Mouse (Mus musculus) thymus, adult 2 months (tissue): ENCODE measurements around the gene Vegfb.

Source experiments
- CTCF ChIP-seq: fragments of 200-500 bp; IDR thresholded peaks from 2 replicates; pipeline ENCODE4 v1.5.1; 2012; ENCODE audit warnings: mild to moderate bottlenecking, control low read depth, low read length, moderate library complexity, borderline replicate concordance; ENCODE audit not compliant: control insufficient read depth, poor library complexity, insufficient read depth; ENCODE audit errors: extremely low read depth
- POLR2A ChIP-seq: fragments of 200-500 bp; IDR thresholded peaks from 2 replicates; pipeline ENCODE4 v1.6.1; 2012; ENCODE audit warnings: mild to moderate bottlenecking, low read length, control low read depth, moderate library complexity; ENCODE audit not compliant: control insufficient read depth, poor library complexity, insufficient read depth; ENCODE audit errors: extremely low read depth

DNA sequence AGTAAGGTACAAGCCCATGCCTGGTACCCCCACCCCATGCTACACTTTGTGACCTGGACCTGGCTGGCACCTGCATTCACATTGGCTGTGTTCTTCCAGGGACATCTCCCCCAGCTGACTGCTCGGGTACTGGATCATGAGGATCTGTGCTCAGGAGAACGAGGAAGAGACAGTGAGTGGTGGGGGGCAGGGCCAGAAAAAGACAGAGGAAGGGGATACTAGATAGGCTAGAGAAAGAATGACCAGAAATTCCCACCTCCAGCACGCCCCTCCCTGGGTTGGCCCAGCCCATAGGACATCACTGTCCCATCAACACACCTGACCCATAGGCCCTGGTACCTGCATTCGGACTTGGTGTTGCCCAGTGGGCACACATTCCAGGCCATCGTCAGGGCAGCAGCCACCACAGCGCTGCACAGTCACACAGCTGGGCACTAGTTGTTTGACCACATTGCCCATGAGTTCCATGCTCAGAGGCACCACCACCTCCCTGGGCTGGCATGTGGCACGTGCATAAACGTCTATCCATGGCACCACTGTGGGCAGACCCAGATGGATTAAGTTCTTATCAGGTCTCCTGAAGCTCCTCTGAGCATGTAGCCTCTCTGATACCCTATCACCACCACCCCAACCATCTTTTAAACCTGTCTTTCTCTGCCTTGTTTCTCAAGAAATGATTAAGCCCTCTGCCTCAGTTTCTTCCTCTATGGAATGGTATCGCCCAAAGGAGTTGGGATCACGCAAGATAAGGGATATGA, 1.3 kb downstream of the Vegfb start:
- no peak for TF ChIP-seq CTCF
- TF ChIP-seq POLR2A, result no peak
